Mouse (Mus musculus): ENCODE measurements around the gene Oard1. TPM values are rescaled to one million over a fixed set of nuclear protein-coding genes. Genes with fewer than 3 reads are reported as not detected.

The Oard1 gene
- polyA plus RNA-seq, 1 experiment from 2014 or later = 72.4 TPM

Other genes with a start within 250 kb of the Oard1 start
- gene A530064D06Rik, start 242.7 kb upstream of the Oard1 start, polyA plus RNA-seq (2015; fragmentation: Nextera tagmentation; extraction: Ambion mirVana) = not detected in 2 replicates
- 0.05 and 0.08 TPM in 2 replicates for gene Trem1, start 177.2 kb upstream of the Oard1 start, polyA plus RNA-seq (2015; fragmentation: Nextera tagmentation; extraction: Ambion mirVana)
- not detected in 2 replicates for gene Trem3, start 162.2 kb upstream of the Oard1 start, polyA plus RNA-seq (2015; fragmentation: Nextera tagmentation; extraction: Ambion mirVana)
- 0.49 and 0.60 TPM in 2 replicates for gene Treml4, start 145.7 kb upstream of the Oard1 start, polyA plus RNA-seq (2015; fragmentation: Nextera tagmentation; extraction: Ambion mirVana)
- 0.13 and 0.29 TPM in 2 replicates for gene Treml2, start 110.5 kb upstream of the Oard1 start, polyA plus RNA-seq (2015; fragmentation: Nextera tagmentation; extraction: Ambion mirVana)
- gene B430306N03Rik, start 93.9 kb upstream of the Oard1 start, polyA plus RNA-seq (2015; fragmentation: Nextera tagmentation; extraction: Ambion mirVana) = 0.23 and 0.39 TPM in 2 replicates
- 2.4 and 2.9 TPM in 2 replicates for gene Trem2, start 63.6 kb upstream of the Oard1 start, polyA plus RNA-seq (2015; fragmentation: Nextera tagmentation; extraction: Ambion mirVana)
- 0.60 and 1.3 TPM in 2 replicates for gene Treml1, start 50.1 kb upstream of the Oard1 start, polyA plus RNA-seq (2015; fragmentation: Nextera tagmentation; extraction: Ambion mirVana)
- 15.8 and 17.8 TPM in 2 replicates for gene Nfya, start 108 bp upstream of the Oard1 start, polyA plus RNA-seq (2015; fragmentation: Nextera tagmentation; extraction: Ambion mirVana)
- 4.2 and 6.9 TPM in 2 replicates for gene Apobec2, start 22.9 kb downstream of the Oard1 start, polyA plus RNA-seq (2015; fragmentation: Nextera tagmentation; extraction: Ambion mirVana)
- gene Tspo2, start 41.5 kb downstream of the Oard1 start, polyA plus RNA-seq (2015; fragmentation: Nextera tagmentation; extraction: Ambion mirVana) = 2.4 and 4.1 TPM in 2 replicates
- gene Unc5cl, start 44.9 kb downstream of the Oard1 start, polyA plus RNA-seq (2015; fragmentation: Nextera tagmentation; extraction: Ambion mirVana) = 5.6 and 5.7 TPM in 2 replicates